Mouse (Mus musculus) cortical plate, adult 2 months (tissue): ENCODE data around the gene Mea1. TPM values are rescaled to one million over a fixed set of nuclear protein-coding genes. Genes with fewer than 3 reads are reported as not detected.

Source experiments
- H3K27ac ChIP-seq: fragments of 200-500 bp; 2 replicates; pipeline ENCODE4 v1.5.1; 2012; ENCODE audit warnings: low read length, control low read depth, inconsistent platforms; ENCODE audit not compliant: insufficient read depth
- H3K4me1 ChIP-seq: fragments of 200-500 bp; 2 replicates; pipeline ENCODE4 v1.6.1; 2011; ENCODE audit warnings: low read length; ENCODE audit not compliant: control insufficient read depth, insufficient read depth
- H3K4me3 ChIP-seq: fragments of 200-500 bp; 2 replicates; pipeline ENCODE4 v1.5.1; 2011; ENCODE audit warnings: mild to moderate bottlenecking, low read length, control low read depth; ENCODE audit not compliant: insufficient read depth
- CTCF ChIP-seq: fragments of 200-500 bp; IDR thresholded peaks from 2 replicates; pipeline ENCODE4 v1.5.1; 2011; ENCODE audit warnings: mild to moderate bottlenecking, control low read depth, low read length; ENCODE audit not compliant: insufficient read depth; ENCODE audit errors: extremely low read depth
- POLR2A ChIP-seq: fragments of 200-500 bp; IDR thresholded peaks from 2 replicates; pipeline ENCODE4 v1.6.1; 2011; ENCODE audit warnings: mild to moderate bottlenecking, low read length, control low read depth; ENCODE audit not compliant: insufficient read depth; ENCODE audit errors: extremely low read depth
- polyA plus RNA-seq: library from polyadenylated mRNA; depleted of rRNA; stranded (reverse); fragments of >200 nt; gene quantifications from 2 replicates; pipeline ENCODE4 v1.2.3, GENCODE M21; 2012

Mea1 gene
- polyA plus RNA-seq, 1 experiment = 157 TPM

DNA sequence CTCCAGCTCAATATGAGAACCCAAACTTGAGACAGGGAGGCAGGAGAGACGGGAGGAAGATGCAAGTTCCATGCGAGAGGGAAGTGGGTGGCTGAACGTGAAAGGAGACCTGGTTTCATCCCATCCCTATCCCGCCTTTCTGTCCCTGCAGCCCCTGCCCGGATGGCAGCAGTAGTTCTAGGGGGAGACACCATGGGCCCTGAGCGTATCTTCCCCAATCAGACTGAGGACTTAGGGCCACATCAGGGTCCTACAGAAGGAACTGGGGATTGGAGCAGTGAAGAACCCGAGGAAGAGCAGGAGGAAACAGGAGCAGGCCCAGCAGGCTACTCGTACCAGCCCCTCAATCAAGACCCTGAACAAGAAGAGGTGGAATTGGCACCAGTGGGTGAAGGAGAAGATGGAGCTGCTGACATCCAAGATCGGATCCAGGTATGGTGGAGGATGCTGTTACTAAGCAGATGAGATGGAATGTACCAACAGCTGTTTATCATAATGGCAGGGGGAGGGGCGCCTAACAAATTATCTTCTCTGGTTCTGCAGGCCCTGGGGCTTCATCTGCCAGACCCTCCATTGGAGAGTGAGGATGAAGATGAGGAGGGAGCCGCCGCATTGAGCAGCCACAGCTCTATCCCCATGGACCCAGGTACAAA is 3.0 kb downstream of the Mea1 start:
- TF ChIP-seq CTCF (no peak), POLR2A (no peak)
- H3K27ac ChIP-seq = no peak overlapping the region
- peak overlapping the region; percentile 89 for H3K4me3 ChIP-seq

DNA sequence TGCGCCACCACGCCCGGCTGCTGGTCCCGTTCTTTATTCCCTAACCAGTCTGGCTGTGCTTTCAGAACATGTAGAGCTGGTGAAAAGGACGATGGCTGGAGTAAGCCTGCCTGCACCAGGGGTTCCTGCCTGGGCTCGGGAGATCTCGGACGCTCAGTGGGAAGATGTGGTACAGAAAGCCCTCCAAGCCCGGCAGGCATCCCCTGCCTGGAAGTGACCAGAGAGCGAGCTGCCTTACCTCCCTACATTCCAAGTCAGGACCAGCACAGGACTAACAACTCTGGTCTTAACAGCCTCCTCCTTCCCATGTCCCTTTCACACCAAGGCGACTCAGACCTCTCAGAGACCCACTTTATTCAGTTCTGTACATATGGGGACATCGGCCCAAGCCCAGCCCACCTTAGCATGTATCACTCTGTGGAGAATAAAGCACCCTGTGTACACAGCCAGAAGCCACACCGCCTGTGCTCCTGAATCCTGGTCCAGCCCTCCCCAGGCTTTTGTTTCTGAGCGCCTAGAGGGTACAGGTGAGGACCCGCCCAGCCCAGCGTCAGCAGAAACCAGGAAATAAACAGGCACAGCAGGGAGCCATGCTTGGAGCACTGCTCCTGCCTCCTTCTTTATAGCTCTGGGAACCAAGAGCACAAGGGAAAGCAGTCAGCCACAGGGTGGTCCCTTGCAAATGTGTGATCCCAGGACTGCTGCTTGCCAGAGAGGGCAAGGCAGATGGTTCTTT is 4.2 kb downstream of the Mea1 start:
- Histone ChIP-seq H3K27ac (no peak overlapping the region), H3K4me3 (no peak overlapping the region), H3K4me1 (peaks cover 3% of the 10 kb centered on the region; the same call in 1 of the 2 replicates)
- no peak for TF ChIP-seq CTCF
- no peak for TF ChIP-seq POLR2A

More for the DNA sequence above, 3.0 kb downstream of the Mea1 start:
- H3K4me1 ChIP-seq = peaks cover 3% of the 10 kb centered on the region; the same call in 1 of the 2 replicates

DNA sequence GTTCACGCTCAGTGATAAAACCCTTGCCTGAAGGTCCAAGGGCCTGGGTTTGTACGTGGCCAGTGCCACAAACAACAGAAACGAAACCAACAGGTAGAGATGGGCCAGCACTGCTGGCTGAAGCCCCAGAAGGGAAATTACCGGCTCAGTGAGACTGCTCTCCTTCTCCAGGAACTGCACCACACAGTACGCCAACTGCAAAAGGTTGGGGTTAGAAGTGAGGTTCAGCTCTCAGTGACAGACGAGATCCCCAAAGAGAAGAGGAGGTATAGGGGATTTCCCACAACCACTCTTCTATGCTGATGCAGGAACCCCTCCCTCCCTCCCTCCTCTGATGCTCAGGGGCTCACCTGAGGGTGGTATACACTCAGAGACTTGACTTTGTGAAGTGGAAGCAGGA is 7.3 kb downstream of the Mea1 start:
- H3K4me3 ChIP-seq = no peak overlapping the region
- no peak for TF ChIP-seq CTCF
- TF ChIP-seq POLR2A = no peak
- no peaks in the 10 kb centered on the region for H3K4me1 ChIP-seq
- no peak overlapping the region for H3K27ac ChIP-seq

DNA sequence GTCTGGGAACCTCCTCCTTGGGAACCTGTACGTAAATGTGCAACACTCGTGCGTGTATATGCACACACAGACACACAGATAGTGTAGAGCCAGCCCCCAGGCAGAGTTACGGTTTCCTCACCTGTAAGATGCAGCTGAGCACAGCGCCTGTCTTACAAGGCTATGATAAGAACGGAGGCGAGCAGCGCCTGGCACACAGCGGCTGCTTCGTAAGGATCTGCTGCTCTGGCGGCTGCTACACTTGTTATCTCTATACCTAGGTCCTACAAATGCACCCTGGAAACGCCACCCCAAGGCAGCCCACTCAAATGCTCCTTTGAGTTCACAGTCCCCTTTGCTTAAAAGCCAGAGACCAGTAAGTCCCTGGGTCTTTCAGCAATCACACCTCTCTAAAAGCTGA is 12.1 kb downstream of the Mea1 start:
- Histone ChIP-seq H3K27ac (no peak overlapping the region), H3K4me3 (no peak overlapping the region)
- TF ChIP-seq POLR2A (no peak), CTCF (no peak)

DNA sequence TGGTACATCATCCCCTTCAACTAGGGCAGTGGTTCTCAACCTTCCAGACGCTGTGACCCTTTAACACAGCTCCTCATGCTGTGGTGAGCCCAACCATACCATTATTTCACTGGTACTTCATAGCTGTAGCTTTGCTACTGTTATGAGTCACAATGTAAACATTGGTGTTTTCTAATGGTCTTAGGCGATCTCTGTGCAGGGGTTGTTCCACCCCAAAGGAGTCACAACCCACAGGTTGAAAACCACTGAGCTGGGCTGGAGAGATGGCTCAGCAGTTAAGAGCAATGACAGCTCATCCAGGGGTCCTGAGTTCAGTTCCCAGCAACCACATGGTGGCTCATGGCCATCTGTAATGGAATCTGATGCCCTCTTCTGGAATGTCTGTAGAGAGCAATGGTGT is 12.8 kb downstream of the Mea1 start:
- H3K4me3 ChIP-seq = no peak overlapping the region
- no peaks in the 10 kb centered on the region for H3K4me1 ChIP-seq
- TF ChIP-seq CTCF = no peak
- no peak for TF ChIP-seq POLR2A
- H3K27ac ChIP-seq = no peak overlapping the region

More for the DNA sequence above, 12.1 kb downstream of the Mea1 start:
- no peaks in the 10 kb centered on the region for H3K4me1 ChIP-seq

DNA sequence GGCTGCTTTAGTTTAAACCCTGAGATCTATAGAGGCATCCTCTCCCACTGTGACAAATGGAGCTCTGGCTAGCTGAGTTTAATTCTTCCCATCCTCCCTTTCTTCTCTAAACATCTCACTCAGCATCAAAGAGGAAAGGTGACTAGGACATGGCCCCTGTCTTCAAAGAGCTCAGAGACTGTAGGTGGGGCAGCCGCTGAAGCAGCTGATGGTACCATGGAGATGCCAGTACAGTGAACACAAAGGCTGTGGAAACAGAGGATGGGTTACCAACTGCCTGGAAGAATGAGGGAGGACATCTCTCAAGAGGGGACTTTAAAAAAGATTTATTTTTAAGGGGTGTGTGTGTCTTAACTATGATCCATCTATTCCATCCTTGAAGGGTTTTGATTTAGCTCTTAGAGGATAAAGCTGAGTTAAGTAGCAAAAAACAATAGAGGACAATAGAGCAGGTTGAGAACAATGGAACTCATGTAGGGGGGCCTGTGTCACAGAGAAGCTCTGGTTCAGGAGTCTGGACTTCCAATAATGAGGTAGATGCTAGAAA is 16.0 kb downstream of the Mea1 start:
- TF ChIP-seq POLR2A (no peak), CTCF (no peak)
- Histone ChIP-seq H3K27ac (no peak overlapping the region), H3K4me3 (no peak overlapping the region), H3K4me1 (no peaks in the 10 kb centered on the region)

DNA sequence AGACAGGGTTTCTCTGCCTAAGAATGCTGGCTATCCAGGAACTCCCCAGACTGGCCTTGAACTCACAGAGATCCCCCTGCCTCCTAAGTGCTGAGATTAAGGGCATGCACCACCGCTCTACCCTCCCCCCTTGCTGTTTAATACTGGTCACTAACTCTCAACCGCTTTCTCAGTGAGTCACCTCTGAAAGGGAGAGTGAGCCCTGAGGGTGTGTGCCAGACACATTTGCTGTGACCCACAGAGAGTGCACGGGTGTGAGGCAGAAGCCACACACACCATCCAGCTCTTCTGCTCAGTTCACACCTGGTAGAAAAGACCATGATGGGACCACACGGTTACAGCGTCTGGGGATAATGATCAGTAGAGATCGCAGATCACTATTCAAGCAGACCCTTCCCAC is 19.9 kb downstream of the Mea1 start:
- no peak overlapping the region for H3K27ac ChIP-seq
- H3K4me3 ChIP-seq = no peak overlapping the region
- TF ChIP-seq CTCF (no peak), POLR2A (no peak)
- H3K4me1 ChIP-seq = peaks cover 9% of the 10 kb centered on the region

DNA sequence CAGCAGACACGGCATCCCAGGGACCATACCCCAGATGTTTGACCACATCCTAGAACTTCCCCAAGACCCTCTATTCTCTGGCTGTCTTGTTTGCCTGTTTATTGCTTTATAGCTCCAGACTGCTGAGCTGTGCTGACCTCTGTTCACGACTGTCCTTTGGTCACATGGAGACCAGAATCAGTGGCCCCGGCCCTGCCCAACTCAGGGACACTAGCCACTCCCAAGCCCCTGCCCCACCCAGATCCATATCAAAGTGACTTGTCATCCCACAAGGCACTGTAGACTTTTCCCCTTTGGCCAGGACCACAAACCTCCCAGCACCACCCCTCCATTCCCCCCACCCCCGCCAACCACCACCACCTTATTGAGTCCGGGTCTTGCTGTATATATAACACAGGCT is 20.7 kb downstream of the Mea1 start:
- H3K4me1 ChIP-seq = peaks cover 10% of the 10 kb centered on the region
- TF ChIP-seq POLR2A = no peak
- no peak for TF ChIP-seq CTCF
- no peak overlapping the region for H3K27ac ChIP-seq
- no peak overlapping the region for H3K4me3 ChIP-seq

DNA sequence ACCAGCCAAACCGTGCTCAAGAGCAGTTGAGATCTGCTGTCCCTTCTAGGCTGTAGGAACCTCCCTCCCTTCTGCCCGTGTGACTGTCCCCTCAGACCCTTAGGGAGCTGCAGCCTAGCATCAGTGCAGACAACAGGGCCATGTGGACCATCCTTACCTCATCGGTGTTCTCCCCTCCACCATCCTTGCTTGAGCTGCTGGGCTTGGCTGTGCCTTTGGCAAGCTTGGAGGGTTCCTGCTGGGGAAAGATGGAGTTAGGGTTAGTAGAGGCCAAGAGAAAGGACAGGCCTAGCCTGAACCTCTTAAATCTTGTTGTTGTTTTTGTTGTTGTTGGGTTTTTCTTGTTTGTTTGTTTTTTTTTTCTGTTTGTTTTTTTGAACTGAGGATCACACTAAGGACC is 21.3 kb downstream of the Mea1 start:
- no peak overlapping the region for H3K27ac ChIP-seq
- peaks cover 10% of the 10 kb centered on the region for H3K4me1 ChIP-seq
- TF ChIP-seq POLR2A = no peak
- TF ChIP-seq CTCF = no peak
- no peak overlapping the region for H3K4me3 ChIP-seq

DNA sequence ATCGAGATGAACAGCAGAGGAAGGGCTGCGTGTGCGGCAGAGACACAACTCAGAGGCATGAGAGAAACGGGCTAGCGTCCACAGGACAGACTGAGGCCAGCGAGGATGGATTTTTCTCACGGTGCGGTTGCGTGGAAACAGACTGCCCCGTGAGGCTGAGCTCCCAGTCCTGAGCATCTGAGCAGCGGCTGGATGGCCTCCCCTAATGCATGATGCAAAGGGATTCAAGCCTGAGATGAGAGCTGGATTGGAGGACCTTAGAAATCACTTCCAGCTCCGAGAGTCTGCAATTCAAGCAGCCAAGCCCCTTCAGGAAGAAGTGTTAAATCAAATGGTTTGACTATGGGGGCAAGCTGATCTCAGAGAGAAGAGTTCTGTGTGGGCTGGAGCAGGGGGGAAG is 22.9 kb downstream of the Mea1 start:
- Histone ChIP-seq H3K27ac (no peak overlapping the region), H3K4me3 (peak overlapping the region; percentile 14)
- no peak for TF ChIP-seq CTCF
- no peak for TF ChIP-seq POLR2A

More for the DNA sequence above, 22.9 kb downstream of the Mea1 start:
- H3K4me1 ChIP-seq = peaks cover 10% of the 10 kb centered on the region
